Mouse (Mus musculus): Measurements from ENCODE around the gene Smc3.

DNA sequence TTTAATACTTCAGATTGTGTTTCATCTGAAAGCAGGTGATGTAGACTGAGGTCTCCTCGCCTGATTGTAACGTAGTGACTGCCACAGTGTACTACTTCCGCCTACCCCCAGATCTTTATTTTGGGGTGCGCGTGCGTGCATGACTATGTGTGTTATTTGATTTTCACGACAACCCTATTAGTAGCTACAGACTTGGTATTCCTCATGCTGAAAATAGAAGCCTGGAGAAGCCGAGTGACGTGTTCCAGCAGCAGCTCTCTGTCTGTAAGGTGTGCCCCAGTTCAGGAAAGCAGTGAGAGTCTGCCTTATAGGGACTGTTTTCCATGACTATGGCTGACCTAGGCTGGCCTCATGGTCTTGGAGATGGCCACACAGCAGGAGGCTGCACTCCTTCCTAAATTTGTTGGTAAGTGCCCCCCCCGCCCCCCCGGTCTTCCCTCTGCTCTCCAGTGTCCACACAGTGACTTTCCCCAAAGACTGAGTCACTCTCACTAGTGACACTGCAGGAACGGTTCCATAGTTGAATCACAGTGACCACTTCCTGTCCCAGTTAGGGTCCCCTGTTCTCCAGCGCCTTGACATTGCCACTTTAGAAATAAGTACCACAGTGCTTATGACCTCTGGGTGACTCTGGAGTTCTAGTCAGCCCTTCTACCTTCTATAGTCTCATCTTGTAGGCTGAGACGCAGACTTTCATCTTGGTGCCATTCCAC is 34.5 kb upstream of the Smc3 start:
- no peak for TF ChIP-seq HCFC1 (IDR thresholded peaks at IDR 0.05; ENCODE audit: borderline replicate concordance, insufficient read depth, low read length)
- TF ChIP-seq CHD2 (IDR thresholded peaks at IDR 0.05; ENCODE audit: low read depth, low read length) = no peak
- TF ChIP-seq ZC3H11A (IDR thresholded peaks at IDR 0.05; ENCODE audit: borderline replicate concordance, low read depth, low read length) = no peak

Measured in ES-E14 (cell line).